Mouse (Mus musculus) intestine, embryonic 16.5 days (tissue): ENCODE measurements around the gene Chic2. TPM values are rescaled to one million over a fixed set of nuclear protein-coding genes. Genes with fewer than 3 reads are reported as not detected.

ENCODE experiments used
- ATAC-seq: fragments of 200-750 bp; cut with Nextera tagmentation; 2 replicates; pipeline ENCODE4 v1.8.0; 2017; ENCODE audit warnings: moderate TSS enrichment, moderate library complexity
- H3K27ac ChIP-seq: fragments of 300-500 bp; sonication (generic); 2 replicates; pipeline ENCODE4 v1.5.1; 2014; ENCODE audit warnings: mild to moderate bottlenecking, low read length
- H3K27me3 ChIP-seq: fragments of 300-500 bp; sonication (generic); replicated peaks from 2 replicates; pipeline ENCODE4 v1.6.1; 2014; ENCODE audit warnings: low read length, control low read depth, mixed read lengths; ENCODE audit not compliant: control insufficient read depth, insufficient read depth
- H3K36me3 ChIP-seq: fragments of 300-500 bp; sonication (generic); 2 replicates; pipeline ENCODE4 v1.6.1; 2014; ENCODE audit warnings: low read length, control low read depth; ENCODE audit not compliant: control insufficient read depth, insufficient read depth
- H3K4me1 ChIP-seq: fragments of 300-500 bp; sonication (generic); 2 replicates; pipeline ENCODE4 v1.6.1; 2014; ENCODE audit warnings: low read length, control low read depth, mixed read lengths; ENCODE audit not compliant: control insufficient read depth, insufficient read depth
- H3K4me2 ChIP-seq: fragments of 300-500 bp; sonication (generic); 2 replicates; pipeline ENCODE4 v1.6.1; 2014; ENCODE audit warnings: low read depth, low read length, control low read depth
- H3K4me3 ChIP-seq: fragments of 300-500 bp; sonication (generic); 2 replicates; pipeline ENCODE4 v1.5.1; 2014; ENCODE audit warnings: mild to moderate bottlenecking, low read length
- H3K9ac ChIP-seq: fragments of 300-500 bp; sonication (generic); 2 replicates; pipeline ENCODE4 v1.6.1; 2014; ENCODE audit warnings: low read depth, low read length
- H3K9me3 ChIP-seq: fragments of 300-500 bp; sonication (generic); 2 replicates; pipeline ENCODE4 v1.6.1; 2016; ENCODE audit warnings: low read length, control low read depth; ENCODE audit not compliant: control insufficient read depth
- WGBS: fragments of 180-500 bp; shearing (Covaris S2); extraction: QIAGEN DNeasy Blood & Tissue Kit; methylation state at CpG from one replicate; pipeline ENCODE4 v1.1.7; 2014; 5-methylcytosine and 5-hydroxymethylcytosine counted together
- polyA plus RNA-seq: library from polyadenylated mRNA; unstranded; fragments of >200 nt; fragmentation: Nextera tagmentation; extraction: Ambion mirVana; gene quantifications from 2 replicates; pipeline ENCODE4 v1.2.1, GENCODE M21; 2015

The Chic2 gene
- polyA plus RNA-seq, 1 experiment from 2014 or later, result 15.9 TPM

- peaks cover 77% of the 10 kb centered on the region for H3K27me3 ChIP-seq
- H3K9me3 ChIP-seq, result no peaks in the 10 kb centered on the region
- no peak overlapping the region for H3K4me3 ChIP-seq
- no peak for ATAC-seq
- H3K36me3 ChIP-seq, result no peaks in the 10 kb centered on the region
- no peak overlapping the region for H3K4me2 ChIP-seq
- no peak overlapping the region for H3K27ac ChIP-seq
- H3K9ac ChIP-seq, result no peak overlapping the region
- H3K4me1 ChIP-seq, result peaks cover 14% of the 10 kb centered on the region
- WGBS, result 3% methylated on average over 23 of the region's 23 CpGs
Measured at GRCm38 (mm10) chr5:75070656-75071375, 26.2 kb upstream of the Chic2 start.

GRCm38 (mm10) chr5:75070132-75070531, 25.6 kb upstream of the Chic2 start:
- H3K36me3 ChIP-seq, result no peaks in the 10 kb centered on the region
- no peak overlapping the region for H3K9ac ChIP-seq
- WGBS, result 5% methylated on average over 13 of the region's 13 CpGs
- H3K4me3 ChIP-seq, result no peak overlapping the region
- H3K9me3 ChIP-seq, result no peaks in the 10 kb centered on the region
- H3K4me2 ChIP-seq, result no peak overlapping the region
- ATAC-seq, result no peak
- H3K27me3 ChIP-seq, result peaks cover 70% of the 10 kb centered on the region
- H3K27ac ChIP-seq, result no peak overlapping the region
- peaks cover 9% of the 10 kb centered on the region; the same call in 1 of the 2 replicates for H3K4me1 ChIP-seq

- 0 out of 2 replicates have a peak, but pooled peaks cover 9% of the 10 kb centered on the region for H3K4me1 ChIP-seq
- H3K27ac ChIP-seq, result no peak overlapping the region
- peak overlapping the region; percentile 51 for H3K4me3 ChIP-seq
- ATAC-seq, result peak; percentile 78
- H3K4me2 ChIP-seq, result peak overlapping the region; percentile 94
- peak overlapping the region; percentile 53 for H3K9ac ChIP-seq
- no peaks in the 10 kb centered on the region for H3K9me3 ChIP-seq
- no peaks in the 10 kb centered on the region for H3K36me3 ChIP-seq
- WGBS, result 1% methylated on average over 30 of the region's 30 CpGs
- H3K27me3 ChIP-seq, result peaks cover 42% of the 10 kb centered on the region
Measured at GRCm38 (mm10) chr5:75067125-75067756, 22.7 kb upstream of the Chic2 start.

- peak; percentile 46 for ATAC-seq
- Histone ChIP-seq H3K27ac (no peak overlapping the region), H3K9me3 (no peaks in the 10 kb centered on the region), H3K36me3 (no peaks in the 10 kb centered on the region), H3K27me3 (peaks cover 37% of the 10 kb centered on the region), H3K4me3 (peak overlapping the region; percentile 51), H3K4me1 (0 out of 2 replicates have a peak, but pooled peaks cover 9% of the 10 kb centered on the region), H3K9ac (peak overlapping the region; percentile 53; the same call in 1 of the 2 replicates), H3K4me2 (peak overlapping the region; percentile 94)
- WGBS, result 3% methylated on average over 10 of the region's 10 CpGs
Measured at GRCm38 (mm10) chr5:75066715-75067114, 22.1 kb upstream of the Chic2 start.

GRCm38 (mm10) chr5:75063177-75063576, 18.6 kb upstream of the Chic2 start:
- no peak for ATAC-seq
- no peak overlapping the region for H3K4me2 ChIP-seq
- no peaks in the 10 kb centered on the region for H3K9me3 ChIP-seq
- no peaks in the 10 kb centered on the region for H3K36me3 ChIP-seq
- peaks cover 8% of the 10 kb centered on the region for H3K27me3 ChIP-seq
- WGBS, result 43% methylated on average over 4 of the region's 4 CpGs
- H3K4me1 ChIP-seq, result 0 out of 2 replicates have a peak, but pooled peaks cover 9% of the 10 kb centered on the region
- H3K27ac ChIP-seq, result no peak overlapping the region
- H3K9ac ChIP-seq, result no peak overlapping the region
- no peak overlapping the region for H3K4me3 ChIP-seq

- Histone ChIP-seq H3K4me3 (no peak overlapping the region), H3K9ac (no peak overlapping the region), H3K36me3 (no peaks in the 10 kb centered on the region), H3K27ac (no peak overlapping the region), H3K4me1 (no peaks in the 10 kb centered on the region), H3K9me3 (no peaks in the 10 kb centered on the region), H3K4me2 (no peak overlapping the region), H3K27me3 (no peaks in the 10 kb centered on the region)
- WGBS, result 82% methylated on average over 4 of the region's 4 CpGs
- ATAC-seq, result no peak
Measured at GRCm38 (mm10) chr5:75051109-75051508, 6.5 kb upstream of the Chic2 start.

- Histone ChIP-seq H3K4me2 (0 out of 2 replicates have a peak overlapping the region, but pooled peaks have one; percentile 3), H3K27ac (no peak overlapping the region), H3K9ac (no peak overlapping the region), H3K4me3 (no peak overlapping the region), H3K27me3 (no peaks in the 10 kb centered on the region), H3K36me3 (no peaks in the 10 kb centered on the region), H3K4me1 (peaks cover 11% of the 10 kb centered on the region), H3K9me3 (no peaks in the 10 kb centered on the region)
- no peak for ATAC-seq
- 40% methylated on average over 15 of the region's 15 CpGs for WGBS
Measured at GRCm38 (mm10) chr5:75046681-75047321, 2.2 kb upstream of the Chic2 start.

- no peak for ATAC-seq
- no peak overlapping the region for H3K4me3 ChIP-seq
- no peaks in the 10 kb centered on the region for H3K36me3 ChIP-seq
- no peaks in the 10 kb centered on the region for H3K27me3 ChIP-seq
- no peak overlapping the region for H3K9ac ChIP-seq
- 74% methylated on average over 7 of the region's 7 CpGs for WGBS
- no peaks in the 10 kb centered on the region for H3K9me3 ChIP-seq
- H3K4me1 ChIP-seq, result peaks cover 11% of the 10 kb centered on the region
- H3K4me2 ChIP-seq, result no peak overlapping the region
- H3K27ac ChIP-seq, result no peak overlapping the region
Measured at GRCm38 (mm10) chr5:75045371-75045770, 797 bp upstream of the Chic2 start.

GRCm38 (mm10) chr5:75043621-75044301, 813 bp downstream of the Chic2 start:
- Histone ChIP-seq H3K27me3 (no peaks in the 10 kb centered on the region), H3K9me3 (no peaks in the 10 kb centered on the region), H3K4me2 (peak overlapping the region; percentile 79), H3K36me3 (no peaks in the 10 kb centered on the region), H3K4me3 (peak overlapping the region; percentile 98), H3K27ac (peak overlapping the region; percentile 89), H3K4me1 (peaks cover 11% of the 10 kb centered on the region), H3K9ac (peak overlapping the region; percentile 99)
- WGBS, result under 1% methylated on average over 35 of the region's 36 CpGs
- peak; percentile 75 for ATAC-seq
